Mouse (Mus musculus): ENCODE measurements around the gene Riiad1. TPM values are rescaled to one million over a fixed set of nuclear protein-coding genes. Genes with fewer than 3 reads are reported as not detected.

The Riiad1 gene
- polyA plus RNA-seq (2017; shearing (Covaris generic)): not detected

DNA sequence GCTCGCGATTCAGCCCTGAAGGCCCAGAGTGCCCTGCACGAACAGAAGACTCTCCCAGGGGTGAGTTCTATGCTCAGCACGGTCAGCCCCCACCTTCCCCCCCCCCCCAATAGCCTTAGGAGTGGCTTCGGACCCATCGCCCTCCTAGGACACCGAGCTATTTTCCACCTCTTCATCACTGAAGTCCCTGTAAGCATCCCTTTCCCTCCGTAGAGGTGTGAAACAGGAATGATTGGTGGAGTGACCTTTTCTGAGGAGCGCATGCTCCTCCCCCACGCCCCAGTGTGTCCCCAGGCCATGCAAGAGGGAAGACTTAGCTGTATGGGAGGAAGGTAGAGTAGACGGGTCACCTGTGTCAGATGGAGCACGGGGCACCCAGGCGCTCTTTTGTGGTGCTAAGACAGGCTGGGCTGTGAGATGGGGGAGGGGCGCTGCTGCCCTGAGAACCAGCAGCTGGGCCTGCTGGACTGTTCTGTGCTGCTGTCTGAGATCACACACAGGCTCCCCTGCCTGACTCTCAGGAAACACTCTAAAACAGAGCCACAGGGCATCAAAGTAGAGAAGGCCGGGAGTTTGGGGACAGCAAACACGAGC, at the start of gene Riiad1:
Gene Riiad1 (minus strand): TSS at position 51 of the 594 bp plus-strand sequence.

GRCm38 (mm10) chr3:94477981-94478422, 2.1 kb downstream of the Riiad1 start, which contains the start of gene Celf3:
Gene Celf3 (plus strand): TSS chr3:94478295.

DNA sequence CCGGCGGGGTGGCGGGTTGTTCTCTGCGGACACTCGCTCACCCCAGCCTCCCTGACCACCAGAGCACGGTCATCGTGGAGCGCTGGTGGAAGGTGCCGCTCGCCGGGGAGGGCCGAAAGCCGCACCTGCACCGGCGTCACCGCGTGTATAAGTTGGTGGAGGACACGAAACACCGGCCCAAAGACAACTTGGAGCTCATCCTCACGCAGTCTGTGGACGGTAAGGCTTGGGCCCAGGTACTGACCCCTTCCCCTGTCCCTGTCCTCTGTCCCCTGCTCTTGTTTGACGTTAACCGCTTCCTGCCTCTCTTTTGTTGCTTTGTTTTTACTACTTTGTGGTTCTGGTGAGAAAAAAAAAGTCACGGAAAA, 36.6 kb downstream of the Riiad1 start, which contains the start of gene Oaz3:
Gene Oaz3 (minus strand): TSS at position 319 of the 368 bp plus-strand sequence.

GRCm38 (mm10) chr3:94442951-94443596, 37.1 kb downstream of the Riiad1 start, which contains the start of gene Mrpl9:
Gene Mrpl9 (plus strand): TSS chr3:94443318.

Other genes with a start within 250 kb of the Riiad1 start
- not detected for gene Gm4778, start 216.3 kb downstream of the Riiad1 start, polyA plus RNA-seq (2017; shearing (Covaris generic))
- 10.4 TPM for gene Them4, start 170.3 kb downstream of the Riiad1 start, polyA plus RNA-seq (2017; shearing (Covaris generic))
- not detected for gene Them5, start 138.2 kb downstream of the Riiad1 start, polyA plus RNA-seq (2017; shearing (Covaris generic))
- not detected for gene C2cd4d, start 117.9 kb downstream of the Riiad1 start, polyA plus RNA-seq (2017; shearing (Covaris generic))
- 8.5 TPM for gene Rorc, start 107.5 kb downstream of the Riiad1 start, polyA plus RNA-seq (2017; shearing (Covaris generic))
- 0.20 TPM for gene Lingo4, start 81.8 kb downstream of the Riiad1 start, polyA plus RNA-seq (2017; shearing (Covaris generic))
- 9.8 TPM for gene Tdrkh, start 67.1 kb downstream of the Riiad1 start, polyA plus RNA-seq (2017; shearing (Covaris generic))
- gene Mrpl9, start 37.0 kb downstream of the Riiad1 start, polyA plus RNA-seq (2017; shearing (Covaris generic)): 80.7 TPM
- 1.3 TPM for gene Oaz3, start 36.4 kb downstream of the Riiad1 start, polyA plus RNA-seq (2017; shearing (Covaris generic))
- gene Celf3, start 2.0 kb downstream of the Riiad1 start, polyA plus RNA-seq (2017; shearing (Covaris generic)): 1.6 TPM
- gene Snx27, start 102.4 kb upstream of the Riiad1 start, polyA plus RNA-seq (2017; shearing (Covaris generic)): 7.9 TPM
- gene Gm10972, start 162.8 kb upstream of the Riiad1 start, polyA plus RNA-seq (2017; shearing (Covaris generic)): not detected
- 3.9 TPM for gene Tuft1, start 178.5 kb upstream of the Riiad1 start, polyA plus RNA-seq (2017; shearing (Covaris generic))
- gene Selenbp2, start 213.2 kb upstream of the Riiad1 start, polyA plus RNA-seq (2017; shearing (Covaris generic)): not detected

Data from CD4-positive, CD25-positive, alpha-beta regulatory T cell, adult 9 weeks (primary cell).